Mouse (Mus musculus) splenic B cell, adult 2 months (primary cell): ENCODE results near the gene Apbb2.

Experiments
- DNase-seq: peaks from one replicate; pipeline ENCODE4 v3.0.0-alpha.2; 2011; ENCODE audit warnings: low read depth, low spot score
- H3K27me3 ChIP-seq: 2 replicates; pipeline ENCODE4 v1.6.1; 2012; ENCODE audit warnings: mild to moderate bottlenecking, low read length, moderate library complexity, mixed read lengths; ENCODE audit not compliant: control insufficient read depth, poor library complexity, insufficient read depth, severe bottlenecking
- H3K36me3 ChIP-seq: 2 replicates; pipeline ENCODE4 v1.6.1; 2012; ENCODE audit warnings: mild to moderate bottlenecking, low read length, moderate library complexity, mixed read lengths; ENCODE audit not compliant: control insufficient read depth, poor library complexity, insufficient read depth, severe bottlenecking

Gene Apbb2

DNA sequence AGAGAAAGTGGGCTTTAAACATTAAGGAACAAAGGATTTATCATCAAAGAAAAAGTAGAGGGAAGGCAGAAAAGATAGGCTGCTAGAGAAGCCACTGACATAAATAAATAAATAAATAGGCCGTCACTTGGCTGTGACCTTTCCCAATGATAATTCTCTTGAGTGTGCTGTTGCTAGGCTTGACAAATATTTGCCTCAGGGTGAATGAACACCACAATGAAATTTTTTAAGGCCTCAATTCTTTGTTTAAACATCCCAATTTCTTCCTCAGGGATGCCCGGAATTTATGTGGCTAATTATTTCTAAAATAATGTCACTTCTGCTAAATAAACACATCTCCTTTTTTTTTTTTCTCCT, 219.3 kb downstream of the Apbb2 start:
- no peaks in the 10 kb centered on the region for H3K36me3 ChIP-seq
- H3K27me3 ChIP-seq = peaks cover 2% of the 10 kb centered on the region; the same call in 1 of the 2 replicates
- DNase-seq = no peak

DNA sequence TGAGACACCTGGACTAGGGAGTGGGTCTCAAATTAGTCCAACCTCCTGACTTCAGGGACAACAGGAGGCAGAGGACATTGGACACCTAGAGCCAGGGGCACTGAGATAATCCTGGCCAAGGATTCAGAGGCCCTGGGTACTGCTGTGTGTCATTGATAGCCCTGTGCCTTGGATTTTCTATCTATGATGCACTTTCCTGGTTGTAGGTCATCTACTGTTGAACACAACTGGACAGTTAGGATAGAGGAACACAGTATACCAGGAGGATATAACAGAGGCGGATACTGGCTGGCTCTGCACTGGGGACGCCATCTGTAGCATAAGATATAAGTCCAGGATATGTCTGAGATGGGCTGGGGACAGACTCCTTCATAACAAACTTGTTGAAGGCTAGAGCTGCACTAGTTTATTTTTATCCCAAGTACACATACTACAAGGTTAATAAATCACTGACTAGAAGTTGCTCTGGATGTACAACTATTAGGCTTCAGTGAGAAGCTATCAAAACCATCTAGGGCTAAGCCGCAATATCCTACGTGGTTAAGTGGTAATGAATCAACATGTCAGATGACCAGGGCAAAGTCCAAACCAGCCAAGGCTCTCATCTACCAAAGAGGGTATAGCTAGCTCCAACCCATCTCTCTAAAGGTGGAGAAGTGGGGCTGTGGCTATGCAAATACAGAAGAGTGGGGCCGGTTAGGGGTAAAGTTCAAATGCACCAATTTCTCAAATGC, 219.9 kb downstream of the Apbb2 start:
- Histone ChIP-seq H3K36me3 (no peaks in the 10 kb centered on the region), H3K27me3 (no peaks in the 10 kb centered on the region)
- DNase-seq = no peak

DNA sequence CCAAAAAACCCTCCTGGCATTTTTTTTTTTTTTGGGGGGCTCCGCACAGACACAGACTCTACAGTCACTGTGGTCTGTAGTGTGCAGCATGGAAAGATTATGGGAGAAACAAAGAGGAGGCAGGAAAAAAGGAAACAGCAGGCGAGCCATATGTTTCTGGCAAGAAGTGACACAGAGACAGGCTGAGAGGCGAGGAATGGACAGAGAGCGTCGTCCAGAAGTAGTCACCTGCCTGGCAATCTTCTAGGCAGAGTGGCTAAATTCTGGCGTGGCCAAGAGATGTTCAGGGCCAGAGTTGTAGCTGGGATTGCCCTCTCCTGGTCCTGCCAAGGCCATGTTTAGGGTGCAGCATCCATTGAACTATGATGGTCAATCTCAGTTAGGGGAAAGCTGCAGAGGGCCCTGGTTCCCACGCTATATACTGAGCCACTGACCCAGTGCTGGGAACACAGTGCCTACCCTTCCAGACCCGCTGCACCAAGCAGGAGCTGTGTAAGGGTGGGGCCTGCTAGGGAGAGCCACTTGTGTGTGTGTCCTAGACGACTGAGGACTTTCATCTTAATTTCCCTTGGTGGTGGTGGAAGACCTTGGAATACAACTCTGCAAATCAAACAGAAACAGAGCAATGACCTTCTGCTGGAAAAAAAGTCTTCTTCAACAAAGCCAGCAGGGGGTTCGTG, 224.7 kb downstream of the Apbb2 start:
- Histone ChIP-seq H3K27me3 (no peaks in the 10 kb centered on the region), H3K36me3 (no peaks in the 10 kb centered on the region)
- no peak for DNase-seq

DNA sequence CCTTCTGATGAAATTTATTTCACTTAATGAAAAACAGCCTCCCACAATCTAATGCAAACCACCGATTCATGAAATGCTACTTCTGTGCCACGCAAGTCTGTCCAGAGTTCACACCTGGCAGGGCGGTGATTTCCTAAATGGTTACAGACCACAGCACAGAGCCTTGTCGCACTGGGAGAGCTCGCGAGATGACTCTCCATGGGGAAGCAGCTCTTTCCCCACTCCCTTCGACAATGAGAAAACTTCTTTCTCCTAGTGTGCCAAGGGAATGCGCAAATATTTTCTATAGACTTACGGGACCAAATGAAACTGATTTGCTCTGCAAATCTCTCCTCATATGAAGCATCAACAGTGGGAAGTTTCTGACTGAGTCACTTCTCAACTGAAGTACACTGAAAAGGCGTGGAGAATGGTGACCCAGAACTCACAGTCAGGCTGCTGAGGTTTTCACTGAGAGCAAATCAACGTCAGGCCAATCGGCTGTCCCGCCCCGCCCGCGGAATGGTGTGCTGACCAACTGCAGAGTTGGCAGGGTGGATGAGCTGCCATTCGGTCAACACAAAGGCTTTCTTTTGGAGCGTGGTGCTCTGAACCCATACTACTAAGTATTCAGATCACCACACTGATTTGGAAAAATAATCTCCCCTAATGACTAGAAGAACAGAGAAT, 225.6 kb downstream of the Apbb2 start:
- H3K36me3 ChIP-seq = no peaks in the 10 kb centered on the region
- DNase-seq = no peak
- H3K27me3 ChIP-seq = no peaks in the 10 kb centered on the region

DNA sequence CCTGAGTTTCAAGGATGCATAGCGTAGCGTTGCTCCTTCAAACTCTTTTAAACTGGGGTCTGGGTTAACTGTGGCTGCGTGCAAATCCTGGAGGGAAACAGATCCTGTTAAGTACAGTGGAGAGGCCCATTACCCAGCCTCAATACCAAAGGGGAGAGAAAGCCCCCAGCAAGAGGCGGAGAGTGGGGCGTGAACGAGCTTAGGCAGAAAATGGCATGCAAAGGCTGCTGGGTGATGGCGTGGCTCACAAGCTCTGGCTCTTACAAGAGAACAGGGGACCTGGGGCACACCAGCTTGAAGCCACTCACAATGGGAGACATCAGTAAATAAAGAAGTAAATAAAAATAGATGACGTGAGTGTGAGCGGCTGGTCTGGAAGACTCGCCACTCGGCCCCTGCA, 226.8 kb downstream of the Apbb2 start:
- no peaks in the 10 kb centered on the region for H3K27me3 ChIP-seq
- DNase-seq = no peak
- H3K36me3 ChIP-seq = no peaks in the 10 kb centered on the region

DNA sequence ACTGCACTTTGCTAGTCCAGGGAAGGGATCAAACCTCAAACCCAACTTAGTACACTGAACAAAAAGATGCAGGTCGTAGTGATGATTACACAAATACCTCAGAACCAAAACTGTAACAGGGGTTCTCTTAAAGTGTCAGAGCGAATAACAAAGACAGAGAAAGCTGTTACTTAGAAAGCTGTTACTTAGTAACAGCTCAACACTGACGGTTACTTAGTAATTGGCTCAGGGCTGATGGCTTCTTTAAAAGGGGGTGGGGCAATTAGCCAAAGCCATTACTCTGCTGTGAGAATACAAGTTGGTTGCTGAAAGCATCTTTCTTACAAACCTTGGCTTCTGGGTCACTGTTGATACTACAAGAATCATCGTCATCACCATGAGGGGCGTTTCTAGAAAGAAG, 227.3 kb downstream of the Apbb2 start:
- no peaks in the 10 kb centered on the region for H3K36me3 ChIP-seq
- no peaks in the 10 kb centered on the region for H3K27me3 ChIP-seq
- DNase-seq = no peak

DNA sequence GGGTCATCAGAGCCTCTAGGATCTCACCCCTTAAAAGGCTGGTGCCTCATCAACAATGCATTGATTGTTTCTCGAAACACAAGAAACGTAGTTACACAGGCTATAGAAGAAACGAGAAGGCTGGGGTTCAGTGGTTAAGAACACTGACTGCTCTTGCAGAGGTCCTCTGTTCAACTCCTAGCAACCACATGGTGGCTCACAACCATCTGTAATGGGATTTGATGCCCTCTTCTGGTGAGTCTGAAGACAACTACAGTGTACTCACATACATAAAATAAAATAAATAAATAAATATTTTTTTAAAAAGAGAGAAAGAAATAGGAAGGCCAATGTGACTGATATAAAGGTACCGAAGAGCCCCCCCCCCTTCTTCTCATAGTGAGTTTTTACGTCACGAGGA, 228.0 kb downstream of the Apbb2 start:
- H3K36me3 ChIP-seq = no peaks in the 10 kb centered on the region
- H3K27me3 ChIP-seq = no peaks in the 10 kb centered on the region
- DNase-seq = no peak

DNA sequence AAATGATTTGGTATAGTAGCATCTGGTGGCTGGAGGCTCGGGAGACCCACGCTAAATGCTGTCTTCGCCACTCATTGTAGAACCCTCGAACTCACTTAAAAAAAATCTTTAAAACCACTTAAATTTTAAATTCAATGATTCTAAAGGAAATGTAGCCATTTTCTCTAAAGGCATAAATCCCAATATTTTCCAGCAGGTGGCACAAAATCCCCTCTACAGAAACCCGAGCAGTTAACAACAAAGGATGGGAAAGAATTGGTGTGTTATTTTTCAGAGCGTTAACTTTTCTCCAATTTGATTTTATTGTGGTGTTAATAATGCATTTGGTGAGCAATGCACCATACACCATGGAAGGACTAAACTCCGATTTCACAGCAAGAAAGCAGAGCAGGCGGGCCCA, 231.1 kb downstream of the Apbb2 start:
- H3K36me3 ChIP-seq = no peaks in the 10 kb centered on the region
- H3K27me3 ChIP-seq = no peaks in the 10 kb centered on the region
- DNase-seq = no peak

DNA sequence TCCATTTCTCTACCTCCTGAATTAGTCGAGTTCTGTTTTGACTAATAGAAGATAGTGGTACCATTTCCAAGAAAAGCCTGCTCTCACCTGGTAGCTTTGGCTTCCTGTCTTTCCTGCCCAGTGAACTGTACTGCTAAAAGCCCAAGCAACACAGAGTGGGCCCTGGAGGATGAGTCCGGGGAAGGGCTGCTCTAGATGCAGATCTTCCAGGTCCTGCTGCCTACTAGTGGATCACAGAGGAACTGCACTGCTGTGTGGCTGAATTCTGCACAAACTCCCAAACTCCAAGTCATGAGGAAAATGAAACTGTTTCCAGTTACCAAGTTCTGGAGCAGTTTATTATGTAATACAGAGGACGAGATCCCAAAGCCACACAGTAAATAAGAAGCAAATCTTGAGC, 232.9 kb downstream of the Apbb2 start:
- peak; percentile 43 for DNase-seq
- H3K36me3 ChIP-seq = no peaks in the 10 kb centered on the region
- no peaks in the 10 kb centered on the region for H3K27me3 ChIP-seq

DNA sequence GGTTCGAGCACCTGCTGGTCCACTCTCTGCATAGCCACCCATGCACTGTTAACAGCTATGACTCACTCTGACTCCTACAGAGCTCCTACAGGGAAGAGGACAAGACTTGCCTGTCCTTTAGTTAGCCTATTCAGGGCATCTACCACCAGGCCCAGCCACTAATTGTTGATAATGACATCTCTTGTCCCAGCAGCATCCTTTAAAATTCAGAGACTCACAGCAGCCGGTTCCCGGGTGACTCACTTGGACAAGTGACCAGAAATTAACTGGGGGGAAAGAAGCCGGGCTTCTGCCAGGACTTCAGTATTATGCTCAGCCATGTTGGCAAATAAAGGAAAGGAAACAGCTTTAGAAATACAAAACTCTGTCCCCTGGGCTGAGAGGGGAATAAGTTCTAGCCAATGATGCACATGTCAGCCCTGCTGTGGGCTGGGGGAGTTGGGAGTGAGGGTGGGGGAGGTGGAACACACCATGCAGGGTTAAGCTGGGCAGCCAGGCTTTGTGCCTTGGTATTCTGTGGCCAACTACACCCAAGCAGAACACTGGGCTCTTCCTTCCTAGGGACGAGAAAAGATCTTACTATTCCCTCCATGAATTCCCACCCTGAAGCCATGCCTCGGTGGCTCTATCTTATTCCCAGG, 233.7 kb downstream of the Apbb2 start:
- DNase-seq = no peak
- Histone ChIP-seq H3K27me3 (no peaks in the 10 kb centered on the region), H3K36me3 (no peaks in the 10 kb centered on the region)

DNA sequence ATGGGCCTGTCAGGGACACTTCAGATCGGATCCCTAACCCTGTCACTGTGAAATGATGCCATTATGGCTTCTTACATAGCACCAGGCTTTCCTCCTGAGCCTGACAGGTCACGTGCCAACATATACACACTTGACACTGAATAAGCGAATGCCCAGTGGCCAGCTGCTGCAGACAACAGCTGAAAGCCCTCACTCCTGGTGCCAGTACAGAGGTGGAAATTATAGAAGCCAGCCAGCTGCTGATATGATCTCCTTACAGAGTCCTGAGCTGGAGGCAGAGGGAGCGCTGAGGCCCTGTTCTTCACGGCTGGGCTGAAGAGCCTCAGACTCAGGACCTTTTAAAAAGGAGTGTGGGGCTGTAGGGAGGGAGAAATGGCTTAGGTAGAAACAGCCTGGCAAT, 234.5 kb downstream of the Apbb2 start:
- no peaks in the 10 kb centered on the region for H3K36me3 ChIP-seq
- no peaks in the 10 kb centered on the region for H3K27me3 ChIP-seq
- no peak for DNase-seq

DNA sequence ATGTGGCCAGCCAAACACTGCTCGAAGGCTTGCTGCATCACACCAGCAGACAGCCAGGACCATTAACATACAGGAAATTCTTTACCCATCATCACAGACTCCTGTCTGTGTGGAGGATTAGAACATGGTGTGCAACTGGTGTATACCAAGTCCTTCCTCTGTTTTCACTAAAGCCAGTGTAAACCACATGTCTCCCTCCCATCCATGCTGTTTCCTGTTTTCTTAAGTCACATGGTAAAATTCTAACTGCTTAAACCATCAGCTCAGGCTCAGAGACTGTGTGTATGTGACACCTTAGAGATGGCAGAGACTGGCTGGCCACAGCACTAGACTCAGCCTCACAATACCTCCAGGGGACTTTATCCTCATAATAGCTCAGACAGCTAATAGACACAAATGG, 236.5 kb downstream of the Apbb2 start:
- DNase-seq = no peak
- H3K27me3 ChIP-seq = no peaks in the 10 kb centered on the region
- no peaks in the 10 kb centered on the region for H3K36me3 ChIP-seq

DNA sequence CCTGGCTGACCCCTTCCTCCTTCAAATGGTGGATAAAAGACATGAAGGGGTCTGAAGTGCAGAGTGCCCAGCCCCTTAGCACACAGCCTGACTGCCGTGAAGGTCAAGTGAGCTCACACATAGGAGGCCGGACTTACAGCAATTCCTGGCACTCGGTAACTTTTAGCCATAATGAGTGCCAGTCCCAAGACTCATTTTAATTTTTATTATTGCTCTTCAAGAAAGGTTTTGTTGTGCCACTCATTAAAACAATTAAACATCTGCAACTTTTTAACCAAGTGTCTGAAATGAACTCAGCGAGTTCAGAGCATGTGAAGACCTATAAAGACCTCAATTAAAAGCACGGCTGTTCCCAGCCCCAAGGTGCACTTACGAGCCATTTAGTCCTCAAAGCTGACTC, 239.6 kb downstream of the Apbb2 start:
- DNase-seq = no peak
- H3K36me3 ChIP-seq = no peaks in the 10 kb centered on the region
- H3K27me3 ChIP-seq = no peaks in the 10 kb centered on the region

DNA sequence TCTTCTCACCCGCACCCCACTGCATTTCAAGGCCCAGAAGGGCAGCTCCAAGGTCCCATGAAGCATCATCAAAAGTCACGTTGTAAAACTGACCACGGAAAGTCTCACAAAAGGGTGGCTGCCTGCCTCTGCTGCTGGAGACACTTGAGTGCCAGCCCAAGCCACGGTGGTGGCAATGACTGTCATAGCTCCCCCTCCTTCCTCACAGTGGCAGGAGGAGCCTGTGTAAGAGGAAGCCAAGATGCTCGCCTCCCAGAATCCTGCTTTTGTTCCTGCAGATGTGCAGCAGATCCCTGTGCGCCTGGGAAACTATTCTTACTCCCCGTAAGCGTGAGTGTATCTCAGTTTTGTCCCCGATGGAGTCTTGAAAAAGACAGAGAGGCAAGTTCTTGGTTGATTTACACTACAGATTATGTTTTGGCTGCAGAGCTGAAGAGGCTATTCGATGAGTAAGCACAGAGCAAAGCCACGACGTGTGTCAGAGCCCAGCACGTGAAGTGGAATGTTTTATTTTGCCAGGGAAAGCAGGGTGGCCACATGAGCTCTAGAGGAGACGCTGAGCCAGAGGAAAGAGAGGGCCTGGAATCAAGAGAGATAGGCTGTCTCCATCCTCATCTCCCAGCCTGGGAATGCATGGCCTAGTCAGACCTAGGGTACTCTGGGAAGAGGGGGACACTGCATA, 241.9 kb downstream of the Apbb2 start:
- no peak for DNase-seq
- H3K36me3 ChIP-seq = no peaks in the 10 kb centered on the region
- no peaks in the 10 kb centered on the region for H3K27me3 ChIP-seq

DNA sequence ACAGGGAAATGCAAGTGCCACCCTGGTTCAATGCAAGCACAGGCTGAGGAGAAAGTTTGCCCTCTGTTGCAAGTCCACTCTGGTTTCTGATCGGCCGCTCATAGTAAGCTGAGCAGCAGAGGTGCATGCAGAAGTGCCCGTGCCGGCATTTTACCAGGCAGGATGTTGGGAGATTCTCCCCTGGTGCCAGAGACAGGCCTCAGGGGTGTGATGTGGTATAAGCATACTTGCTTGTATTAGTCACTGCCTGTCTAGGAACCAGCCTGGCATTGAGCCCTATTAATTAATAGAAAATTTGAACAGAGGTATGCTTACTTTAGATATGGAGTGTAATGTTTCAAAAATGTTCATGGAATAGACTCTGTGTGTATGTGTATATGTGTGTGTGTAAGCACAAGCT, 244.2 kb downstream of the Apbb2 start:
- DNase-seq = no peak
- Histone ChIP-seq H3K36me3 (no peaks in the 10 kb centered on the region), H3K27me3 (no peaks in the 10 kb centered on the region)
